12 mouse cellular contexts compared by ENCODE assay signal in the genomic region with DNA sequence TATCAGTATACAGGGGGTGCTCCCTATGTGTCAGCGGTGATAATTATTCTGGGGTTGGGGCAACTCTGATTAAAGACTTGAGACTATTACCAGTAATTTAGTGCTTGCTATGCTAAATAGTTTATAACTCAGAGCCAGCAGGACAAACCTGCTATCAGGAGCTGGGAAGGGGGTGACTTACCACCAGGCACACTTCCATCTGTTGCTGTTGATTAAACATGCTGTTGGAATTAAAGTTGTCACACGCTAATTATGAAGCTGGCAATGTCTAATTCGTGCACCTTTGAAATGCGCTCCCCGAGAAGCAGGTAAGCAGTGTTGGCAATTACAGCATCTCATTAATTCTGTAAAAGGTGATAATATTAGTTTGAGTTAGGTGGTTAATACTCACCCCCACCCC.
"Had no signal": no experiment of that assay in that cellular context is flagged by ENCODE, and none has a peak within 500 bp of the region (broad histone marks: within the 10 kb centered on the region; RNA-seq: fewer than 3 reads in every experiment).

No protein-coding gene starts in this region.

- H3K9ac ChIP-seq: kidney, embryonic 15.5 days; limb, embryonic 13.5 days; liver, embryonic 14.5 days; midbrain, embryonic 13.5 days had no signal

- H3K4me1 ChIP-seq: kidney, embryonic 15.5 days; limb, embryonic 13.5 days; midbrain, embryonic 13.5 days had no signal

- H3K9me3 ChIP-seq: kidney, embryonic 15.5 days; limb, embryonic 13.5 days; midbrain, embryonic 13.5 days had no signal

- H3K4me2 ChIP-seq: kidney, embryonic 15.5 days; limb, embryonic 13.5 days; midbrain, embryonic 13.5 days had no signal

- H3K27me3 ChIP-seq: kidney, embryonic 15.5 days; limb, embryonic 13.5 days; midbrain, embryonic 13.5 days had no signal

- DNase-seq: kidney, adult 2 months; kidney, postnatal 14 days; left cerebral cortex, postnatal 4 days; lung, adult 18-20 months; right cerebral cortex, postnatal 4 days; spleen, adult 18-20 months; thymus, adult 18-20 months; thymus, postnatal 14 days had no signal

- H3K27ac ChIP-seq: kidney, embryonic 15.5 days; limb, embryonic 13.5 days; liver, embryonic 14.5 days; midbrain, embryonic 13.5 days had no signal

- H3K36me3 ChIP-seq: kidney, embryonic 15.5 days; limb, embryonic 13.5 days; midbrain, embryonic 13.5 days had no signal

- H3K4me3 ChIP-seq: kidney, embryonic 15.5 days; limb, embryonic 13.5 days; midbrain, embryonic 13.5 days had no signal

- ATAC-seq: midbrain, embryonic 13.5 days had no signal
